Mouse (Mus musculus) liver, embryonic 11.5 days (tissue): ENCODE results near the gene Mtrf1. TPM values are rescaled to one million over a fixed set of nuclear protein-coding genes. Genes with fewer than 3 reads are reported as not detected.
"Not testable (repeated sequence)": the region's sequence is repeated elsewhere in the genome, so short reads cannot be mapped to it uniquely, and the experiment has no call there.

ENCODE experiments used
- ATAC-seq: fragments of 200-750 bp; cut with Nextera tagmentation; replicated peaks from 2 replicates; pipeline ENCODE4 v1.8.0; 2017; ENCODE audit warnings: moderate number of reproducible peaks, mild to moderate bottlenecking, moderate TSS enrichment, moderate library complexity; ENCODE audit not compliant: low FRiP score
- DNase-seq: peaks from one replicate; pipeline ENCODE4 v3.0.0-alpha.2; 2017; ENCODE audit warnings: low spot score
- H3K27ac ChIP-seq: fragments of 300-500 bp; sonication (generic); 2 replicates; pipeline ENCODE4 v1.5.1; 2014; ENCODE audit warnings: mild to moderate bottlenecking, low read depth, low read length, control low read depth
- H3K27me3 ChIP-seq: fragments of 300-500 bp; sonication (generic); replicated peaks from 2 replicates; pipeline ENCODE4 v1.6.1; 2014; ENCODE audit warnings: low read length, mixed read lengths; ENCODE audit not compliant: control insufficient read depth, insufficient read depth
- H3K36me3 ChIP-seq: fragments of 300-500 bp; sonication (generic); 2 replicates; pipeline ENCODE4 v1.6.1; 2014; ENCODE audit warnings: mild to moderate bottlenecking, low read length, moderate library complexity, mixed read lengths; ENCODE audit not compliant: control insufficient read depth, insufficient read depth
- H3K4me1 ChIP-seq: fragments of 300-500 bp; sonication (generic); replicated peaks from 2 replicates; pipeline ENCODE4 v1.6.1; 2014; ENCODE audit warnings: low read length, mixed read lengths; ENCODE audit not compliant: control insufficient read depth, insufficient read depth
- H3K4me2 ChIP-seq: fragments of 300-500 bp; sonication (generic); 2 replicates; pipeline ENCODE4 v1.6.1; 2014; ENCODE audit warnings: mild to moderate bottlenecking, control low read depth, moderate library complexity
- H3K4me3 ChIP-seq: fragments of 300-500 bp; sonication (generic); 2 replicates; pipeline ENCODE4 v1.5.1; 2014; ENCODE audit warnings: low read depth, low read length, control low read depth
- H3K9ac ChIP-seq: fragments of 300-500 bp; sonication (generic); 2 replicates; pipeline ENCODE4 v1.6.1; 2014; ENCODE audit warnings: low read depth, low read length, control low read depth
- H3K9me3 ChIP-seq: fragments of 300-500 bp; sonication (generic); 2 replicates; pipeline ENCODE4 v1.6.1; 2016; ENCODE audit warnings: low read length, inconsistent platforms, mixed read lengths; ENCODE audit not compliant: control insufficient read depth
- WGBS: fragments of 180-500 bp; shearing (Covaris S2); extraction: QIAGEN DNeasy Blood & Tissue Kit; methylation state at CpG from one replicate; pipeline ENCODE4 v1.1.7; 2014; 5-methylcytosine and 5-hydroxymethylcytosine counted together
- polyA plus RNA-seq: library from polyadenylated mRNA; unstranded; fragments of >200 nt; fragmentation: Nextera tagmentation; extraction: Ambion mirVana; gene quantifications from 2 replicates; pipeline ENCODE4 v1.2.1, GENCODE M21; 2014

Mtrf1 gene
- polyA plus RNA-seq, 1 experiment from 2014 or later: 9.1 TPM

- DNase-seq (no peak), ATAC-seq (no peak)
- Histone ChIP-seq H3K4me2 (no peak overlapping the region), H3K9me3 (no peaks in the 10 kb centered on the region), H3K9ac (no peak overlapping the region), H3K36me3 (no peaks in the 10 kb centered on the region), H3K4me1 (no peaks in the 10 kb centered on the region; the same call in 1 of the 2 replicates), H3K27me3 (no peaks in the 10 kb centered on the region), H3K4me3 (no peak overlapping the region), H3K27ac (no peak overlapping the region)
Observed at GRCm38 (mm10) chr14:79394564-79394963, 3.0 kb upstream of the Mtrf1 start.

- Histone ChIP-seq H3K4me1 (no peaks in the 10 kb centered on the region), H3K27me3 (no peaks in the 10 kb centered on the region), H3K9me3 (no peaks in the 10 kb centered on the region), H3K27ac (no peak overlapping the region), H3K9ac (no peak overlapping the region), H3K4me3 (no peak overlapping the region), H3K36me3 (peaks cover 2% of the 10 kb centered on the region; the same call in 1 of the 2 replicates), H3K4me2 (no peak overlapping the region)
- 66% methylated on average over 2 of the region's 2 CpGs for WGBS
- ATAC-seq (no peak), DNase-seq (no peak)
Observed at GRCm38 (mm10) chr14:79407641-79408040, 10.1 kb downstream of the Mtrf1 start.

- H3K9ac ChIP-seq: no peak overlapping the region
- no peaks in the 10 kb centered on the region for H3K27me3 ChIP-seq
- no peaks in the 10 kb centered on the region for H3K9me3 ChIP-seq
- ATAC-seq: no peak
- H3K4me1 ChIP-seq: no peaks in the 10 kb centered on the region
- peaks cover 4% of the 10 kb centered on the region; the same call in 1 of the 2 replicates for H3K36me3 ChIP-seq
- no peak for DNase-seq
- H3K4me3 ChIP-seq: no peak overlapping the region
- no peak overlapping the region for H3K4me2 ChIP-seq
- H3K27ac ChIP-seq: no peak overlapping the region
- WGBS: 83% methylated on average over 6 of the region's 6 CpGs
Observed at GRCm38 (mm10) chr14:79409278-79409830, 11.8 kb downstream of the Mtrf1 start.

GRCm38 (mm10) chr14:79410662-79411061 lies 13.1 kb downstream of the Mtrf1 start:
- DNase-seq (no peak), ATAC-seq (no peak)
- Histone ChIP-seq H3K9ac (no peak overlapping the region), H3K27ac (no peak overlapping the region), H3K36me3 (peaks cover 4% of the 10 kb centered on the region; the same call in 1 of the 2 replicates), H3K4me1 (no peaks in the 10 kb centered on the region), H3K4me2 (no peak overlapping the region), H3K27me3 (no peaks in the 10 kb centered on the region), H3K9me3 (no peaks in the 10 kb centered on the region), H3K4me3 (no peak overlapping the region)
- WGBS: 80% methylated on average over 2 of the region's 2 CpGs

- H3K9ac ChIP-seq: no peak overlapping the region
- 88% methylated on average over 6 of the region's 6 CpGs for WGBS
- peaks cover 4% of the 10 kb centered on the region; the same call in 1 of the 2 replicates for H3K36me3 ChIP-seq
- ATAC-seq (no peak), DNase-seq (no peak)
- no peaks in the 10 kb centered on the region for H3K4me1 ChIP-seq
- no peaks in the 10 kb centered on the region for H3K9me3 ChIP-seq
- H3K27me3 ChIP-seq: no peaks in the 10 kb centered on the region
- H3K4me2 ChIP-seq: no peak overlapping the region
- H3K27ac ChIP-seq: no peak overlapping the region
- H3K4me3 ChIP-seq: no peak overlapping the region
Observed at GRCm38 (mm10) chr14:79413121-79413520, 15.5 kb downstream of the Mtrf1 start.

- H3K27me3 ChIP-seq: no peaks in the 10 kb centered on the region
- no peak overlapping the region for H3K4me3 ChIP-seq
- H3K27ac ChIP-seq: no peak overlapping the region
- H3K9me3 ChIP-seq: no peaks in the 10 kb centered on the region
- peaks cover 2% of the 10 kb centered on the region; the same call in 1 of the 2 replicates for H3K36me3 ChIP-seq
- H3K4me2 ChIP-seq: no peak overlapping the region
- no peak for DNase-seq
- ATAC-seq: no peak
- WGBS: 79% methylated on average over 20 of the region's 20 CpGs
- no peak overlapping the region for H3K9ac ChIP-seq
- no peaks in the 10 kb centered on the region for H3K4me1 ChIP-seq
Observed at GRCm38 (mm10) chr14:79420083-79420685, 22.6 kb downstream of the Mtrf1 start.

- Histone ChIP-seq H3K4me2 (peak within 1 kb of the TSS; percentile 59), H3K4me1 (no peaks in the 10 kb centered on the region), H3K27me3 (no peaks in the 10 kb centered on the region), H3K27ac (peak within 1 kb of the TSS; percentile 79), H3K9me3 (no peaks in the 10 kb centered on the region), H3K4me3 (peak within 1 kb of the TSS; percentile 50), H3K36me3 (peaks cover 4% of the 10 kb centered on the region; the same call in 1 of the 2 replicates), H3K9ac (peak within 1 kb of the TSS; percentile 57)
- peak; percentile 100 for ATAC-seq
- WGBS: under 1% methylated on average over 43 of the region's 44 CpGs
- DNase-seq: peak; percentile 91
Observed at GRCm38 (mm10) chr14:79425979-79426729, 28.6 kb downstream of the Mtrf1 start, which contains the start of gene Kbtbd7. TSS of gene Kbtbd7 (plus strand) at chr14:79426511.

GRCm38 (mm10) chr14:79426730-79427365 lies 29.3 kb downstream of the Mtrf1 start:
- Histone ChIP-seq H3K27ac (peak overlapping the region; percentile 79; the same call in 1 of the 2 replicates), H3K4me2 (peak overlapping the region; percentile 59), H3K9ac (peak overlapping the region; percentile 57), H3K4me3 (peak overlapping the region; percentile 50)
- H3K27me3 ChIP-seq, H3K4me1 ChIP-seq, H3K9me3 ChIP-seq, H3K36me3 ChIP-seq, DNase-seq: not testable (repeated sequence)
- ATAC-seq: peak; percentile 51
- WGBS: 57% methylated on average over 5 of the region's 59 CpGs
